Mouse (Mus musculus): ENCODE measurements around the gene Ptgis.

The Ptgis gene

DNA sequence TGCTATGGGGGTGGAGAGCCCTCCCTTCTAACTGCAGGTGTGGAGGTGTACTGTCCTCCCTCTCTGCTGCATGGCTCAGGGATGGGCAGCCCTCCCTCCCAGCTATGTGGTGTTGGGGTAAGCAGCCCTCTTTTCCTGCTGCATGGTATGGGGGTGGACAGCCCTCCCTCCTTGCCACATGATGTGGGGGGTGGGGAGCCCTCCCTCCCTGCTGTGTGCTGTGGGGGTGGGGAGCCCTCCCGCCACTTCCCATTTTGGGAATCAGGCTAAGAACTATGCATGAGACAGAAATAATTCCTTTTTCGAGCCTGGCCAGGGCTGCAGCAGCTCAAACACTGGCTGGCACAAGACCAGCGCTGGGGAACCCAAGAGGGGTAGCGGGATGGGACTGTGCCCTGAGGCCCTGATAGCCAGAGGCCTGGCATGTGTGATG lies 84.8 kb downstream of the Ptgis start:
- DNase-seq (ENCODE audit: low spot score) = no peak

DNA sequence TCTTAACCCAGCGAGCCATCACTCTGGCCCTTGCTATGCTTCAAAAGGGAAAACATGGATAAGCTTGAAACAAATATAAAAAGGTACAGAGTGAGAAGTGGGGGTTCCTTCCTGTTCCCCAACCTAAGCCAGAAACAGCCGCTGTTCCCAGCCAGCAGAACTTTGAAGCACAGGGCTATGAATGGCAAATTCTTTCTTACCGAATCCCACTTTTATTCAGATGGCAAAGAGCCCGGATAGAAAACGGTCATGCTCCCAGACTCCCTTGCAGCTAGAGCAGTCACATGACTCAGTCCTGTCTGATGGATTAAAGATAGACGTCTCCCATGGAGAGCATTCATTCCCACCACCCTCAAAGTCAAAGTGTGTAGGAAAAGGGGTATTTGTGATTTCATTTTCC lies 89.5 kb downstream of the Ptgis start:
- DNase-seq (ENCODE audit: low spot score) = no peak

DNA sequence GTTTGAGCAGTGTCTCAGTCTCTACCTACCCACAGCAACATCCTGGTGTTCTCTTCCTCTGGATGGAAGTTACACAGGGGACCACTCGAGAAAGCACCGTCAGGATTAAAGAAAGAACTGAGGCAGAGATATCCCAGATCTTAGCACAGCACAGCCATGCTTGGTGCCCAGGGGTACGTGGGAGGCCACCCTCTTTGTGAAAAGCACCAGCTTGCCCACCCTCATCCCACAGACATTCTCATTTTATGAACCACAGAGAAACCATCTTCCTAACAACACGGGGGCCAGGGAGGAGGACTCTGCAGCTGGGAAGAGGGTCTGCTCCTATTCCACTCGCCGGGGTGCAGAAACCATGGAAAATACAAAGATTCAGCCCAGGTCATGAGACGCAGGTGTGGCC lies 90.3 kb downstream of the Ptgis start:
- no peak for DNase-seq (ENCODE audit: low spot score)

DNA sequence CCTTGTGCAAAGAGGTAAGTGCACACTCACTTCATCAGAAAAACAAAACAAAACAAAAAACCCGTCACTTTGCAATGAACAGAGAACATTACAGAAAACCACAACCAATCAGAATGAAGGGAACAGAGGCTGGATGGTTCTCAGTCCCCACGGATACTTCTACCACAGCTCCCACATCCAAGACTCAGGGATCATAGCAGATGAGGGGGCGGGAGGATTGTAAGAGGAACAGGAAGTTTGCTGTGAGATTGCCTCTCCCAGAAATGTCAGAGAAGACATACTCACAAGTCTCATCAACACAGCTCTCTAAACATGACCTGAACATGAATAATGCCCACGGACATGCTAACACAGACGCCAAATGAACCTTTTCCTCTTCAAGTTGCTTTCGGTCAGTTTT lies 91.4 kb downstream of the Ptgis start:
- DNase-seq (ENCODE audit: low spot score) = no peak

DNA sequence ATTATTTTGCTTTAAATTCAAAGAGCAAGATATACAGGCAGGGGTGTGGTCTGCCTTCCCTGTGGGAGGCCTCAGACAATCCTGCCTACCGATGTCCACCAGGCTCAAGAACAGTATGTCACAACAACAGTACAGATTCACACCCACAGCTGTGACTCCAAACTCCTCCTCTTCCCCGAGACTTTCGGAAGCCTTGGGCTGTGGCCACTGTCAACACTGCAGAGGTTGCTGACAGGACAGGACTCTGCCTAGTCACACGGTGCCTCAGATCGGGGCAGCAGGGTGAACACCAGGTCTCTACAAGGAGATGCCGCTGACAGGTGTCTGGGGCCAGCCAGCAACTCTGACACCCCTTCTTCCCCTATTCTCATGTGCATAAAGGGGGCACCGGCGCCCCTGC lies 92.7 kb downstream of the Ptgis start:
- no peak for DNase-seq (ENCODE audit: low spot score)

DNA sequence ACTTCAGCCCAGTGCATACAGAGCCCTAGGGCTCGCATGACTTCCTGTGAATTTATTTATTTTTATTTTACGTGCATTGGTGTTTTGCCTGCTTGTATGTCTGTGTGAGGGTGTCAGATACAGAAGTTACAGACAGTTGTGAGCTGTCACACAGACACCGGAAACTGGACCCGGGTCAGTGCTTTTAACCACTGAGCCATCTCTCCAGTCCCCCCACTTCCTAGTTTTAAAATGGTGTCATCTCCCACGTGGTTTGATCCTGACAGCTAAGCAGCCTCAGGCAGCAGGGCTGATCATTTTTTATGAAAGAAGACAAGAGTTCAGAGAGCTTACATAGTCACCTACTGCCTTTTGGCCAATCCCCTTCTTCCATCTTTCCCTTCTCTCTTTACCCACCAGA lies 94.5 kb downstream of the Ptgis start:
- DNase-seq (ENCODE audit: low spot score) = no peak

DNA sequence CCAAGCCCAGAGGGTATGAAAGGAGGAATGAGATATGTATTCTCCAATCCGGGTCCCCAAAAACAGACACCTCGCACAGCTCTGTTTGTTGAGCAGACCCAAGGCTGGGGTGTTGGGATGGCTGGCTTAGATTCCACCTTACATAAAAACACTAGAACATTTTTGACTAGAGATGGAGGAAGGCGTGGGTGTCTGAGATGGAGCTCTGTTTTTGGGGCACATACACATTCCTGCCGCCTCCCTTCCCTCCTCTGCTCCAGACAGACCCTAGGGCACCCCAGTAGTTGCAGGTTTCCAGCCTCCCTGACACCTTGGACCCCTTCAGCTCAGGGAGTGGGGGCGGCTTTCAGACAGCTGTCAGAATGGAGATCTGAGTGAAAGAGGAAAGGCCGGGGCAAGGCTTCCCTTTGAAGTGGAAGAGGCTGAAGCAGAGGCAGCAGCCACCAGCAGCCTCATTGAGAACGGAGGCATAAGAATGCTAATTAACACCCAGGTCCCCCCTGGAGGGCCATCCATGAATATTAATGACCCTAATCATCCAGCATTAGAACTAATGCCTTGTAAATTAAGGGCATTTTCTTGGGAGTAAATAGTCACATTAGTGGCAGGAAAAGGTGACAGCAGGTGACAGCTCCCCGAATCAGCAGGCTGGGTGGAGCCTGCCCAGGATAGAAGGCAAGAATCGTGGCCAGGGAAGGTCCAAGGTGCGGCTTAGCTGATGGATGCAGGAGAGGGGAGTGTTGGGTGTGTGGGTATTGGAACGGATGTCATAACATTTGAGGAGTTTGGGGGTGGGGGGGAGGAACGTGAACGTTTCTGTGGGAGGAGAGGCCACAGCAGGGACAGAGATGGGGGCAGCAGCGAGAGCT lies 95.7 kb downstream of the Ptgis start:
- DNase-seq (ENCODE audit: low spot score) = no peak

DNA sequence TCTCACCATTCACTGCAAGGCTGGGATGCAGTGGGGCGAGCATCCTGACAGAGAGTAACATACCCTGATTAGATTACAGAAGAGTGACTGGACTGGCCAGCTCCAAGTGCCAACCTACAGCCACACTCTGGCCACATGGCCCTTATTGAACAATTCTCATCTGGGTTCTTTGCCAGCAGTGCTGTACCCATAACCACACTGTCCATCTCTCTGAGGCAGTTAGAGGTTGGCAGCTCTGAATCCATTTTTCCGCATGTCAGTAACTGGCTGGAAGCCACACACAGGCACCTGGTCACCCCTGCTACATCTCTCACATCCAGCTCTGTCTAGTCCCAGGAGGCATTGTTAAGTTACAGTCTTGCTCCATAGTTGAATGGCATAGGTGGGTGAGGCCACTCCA lies 96.5 kb downstream of the Ptgis start:
- DNase-seq (ENCODE audit: low spot score) = no peak

DNA sequence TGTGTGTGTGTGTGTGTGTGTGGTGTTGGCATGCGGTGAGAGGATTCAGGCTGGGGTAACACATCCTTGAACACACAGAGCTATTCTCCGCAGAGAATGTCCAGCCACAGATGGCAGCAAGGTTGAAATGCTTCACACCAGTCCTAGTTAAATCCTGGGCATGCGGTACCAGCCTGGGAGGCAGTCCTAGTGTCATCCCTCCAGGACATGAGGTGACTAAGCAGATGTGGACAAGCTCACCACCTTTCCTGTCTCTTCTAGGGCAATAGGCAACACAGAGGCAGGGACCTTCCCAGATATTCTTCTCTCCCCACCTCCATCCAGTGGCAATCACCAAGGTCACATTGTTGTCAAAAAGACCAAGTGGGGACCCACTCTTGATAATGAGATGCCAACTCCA lies 98.1 kb downstream of the Ptgis start:
- DNase-seq (ENCODE audit: low spot score) = no peak

DNA sequence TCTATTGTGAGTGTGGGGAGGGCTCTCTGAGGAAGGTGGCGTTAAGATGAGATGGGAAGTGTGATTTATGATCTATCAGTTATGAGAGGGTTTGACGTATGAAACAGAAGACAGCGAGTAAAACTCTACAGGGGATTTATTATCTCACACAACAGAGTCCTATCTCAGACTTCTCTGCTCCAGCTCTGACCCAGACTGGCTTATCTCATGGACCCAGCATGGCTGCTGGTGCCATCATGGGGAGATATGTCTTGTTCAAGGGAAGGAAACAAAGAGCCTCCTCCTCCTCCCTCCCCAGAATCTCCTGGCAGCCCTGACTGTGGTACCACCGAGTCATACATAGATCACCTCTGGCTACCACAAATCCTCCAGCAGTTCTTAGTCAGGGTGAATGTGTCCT lies 98.6 kb downstream of the Ptgis start:
- DNase-seq (ENCODE audit: low spot score) = no peak

Data from ovary, postnatal 36 days (tissue).